Mouse (Mus musculus) 3T3-L1 (cell line): Measurements from ENCODE around the gene Il17f.
"Not testable (repeated sequence)": the region's sequence is repeated elsewhere in the genome, so short reads cannot be mapped to it uniquely, and the experiment has no call there.

Source experiments
- DNase-seq: peaks from one replicate; pipeline ENCODE4 v3.0.0-alpha.2; 2015; ENCODE audit warnings: low read depth, low spot score

Il17f gene

DNA sequence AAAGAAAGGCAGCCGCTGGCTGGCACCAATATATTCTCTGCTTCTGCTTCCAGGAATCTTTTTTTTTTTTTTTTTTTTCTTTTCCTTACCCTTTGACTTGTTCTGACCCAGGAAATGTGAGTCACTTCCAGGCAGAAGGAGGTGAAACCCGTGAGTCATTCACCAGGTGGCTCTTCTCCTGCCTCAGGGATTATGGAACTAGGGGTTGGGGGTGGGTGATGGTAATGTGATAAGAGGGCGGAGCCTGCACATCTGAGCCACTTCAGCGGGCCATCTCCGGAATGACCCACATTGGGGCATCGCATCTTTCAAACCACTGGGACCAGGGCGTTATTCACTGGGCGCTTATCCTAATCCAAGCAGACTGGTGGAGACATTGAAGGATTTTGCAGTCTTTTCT, 3.4 kb downstream of the Il17f start:
- no peak for DNase-seq

DNA sequence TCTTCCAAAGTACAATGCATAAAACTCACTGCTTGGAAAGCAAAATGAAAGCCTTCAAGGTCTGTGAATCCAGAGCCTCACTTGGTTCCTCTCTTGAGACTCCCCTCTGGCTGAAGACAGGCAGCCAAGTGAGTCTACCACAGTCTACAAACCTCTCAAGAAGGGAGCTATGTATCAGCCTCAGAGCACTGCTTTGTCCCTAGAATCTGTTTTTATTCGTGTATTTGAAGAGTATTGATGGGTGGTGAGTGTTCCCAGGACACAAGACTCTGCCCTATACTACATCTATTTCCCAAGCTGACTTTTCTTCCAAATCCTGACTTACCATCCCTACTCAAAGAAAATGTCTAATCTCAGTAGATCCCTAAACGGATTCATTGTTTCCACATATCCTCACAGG, 12.1 kb downstream of the Il17f start:
- no peak for DNase-seq

GRCm38 (mm10) chr1:20774026-20774730, 16.2 kb downstream of the Il17f start:
- not testable (repeated sequence) for DNase-seq

GRCm38 (mm10) chr1:20766526-20766925, 23.9 kb downstream of the Il17f start:
- no peak for DNase-seq

DNA sequence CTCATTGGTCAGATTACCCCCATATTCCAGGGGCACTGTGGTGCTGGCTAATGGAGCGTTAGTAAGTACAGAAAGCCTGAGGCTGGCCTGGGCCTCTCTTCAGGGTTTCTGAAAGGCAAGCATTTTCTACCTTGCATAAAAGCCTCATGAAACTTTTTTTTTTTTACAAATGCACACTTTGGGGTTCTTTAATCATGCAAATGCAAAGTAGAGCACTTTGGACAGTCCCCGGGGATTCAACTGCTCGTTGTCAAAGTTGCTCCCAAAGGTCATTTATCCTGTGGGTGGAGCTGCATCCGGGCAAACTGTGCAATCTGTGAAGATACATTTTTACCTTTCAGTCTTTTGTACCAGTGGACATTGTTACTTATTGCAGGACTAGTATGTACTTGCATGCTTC, 29.0 kb downstream of the Il17f start:
- DNase-seq = no peak

GRCm38 (mm10) chr1:20760331-20760730, 30.1 kb downstream of the Il17f start:
- DNase-seq = no peak

- DNase-seq = no peak
These were observed 30.6 kb downstream of the Il17f start for GRCm38 (mm10) chr1:20759799-20760198.

DNA sequence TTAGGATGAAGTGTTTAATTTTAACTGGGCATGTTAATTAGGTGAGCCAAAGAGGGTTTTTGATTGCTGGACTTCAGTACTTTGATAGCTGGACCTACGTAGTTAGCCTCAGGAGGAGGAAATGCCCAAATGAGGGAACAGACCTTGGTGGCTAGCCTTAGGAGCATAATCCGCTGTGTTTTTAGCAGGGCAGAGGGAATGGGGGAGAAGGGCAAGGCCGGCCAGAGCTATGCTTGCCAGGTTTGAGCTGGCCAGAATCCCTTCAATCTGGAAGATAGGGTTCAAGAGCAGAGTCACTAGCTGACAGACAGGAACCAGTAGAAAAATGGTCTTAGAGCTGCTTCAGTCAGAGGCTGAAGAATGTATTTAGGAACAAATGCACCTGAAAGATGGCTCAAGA, 32.8 kb downstream of the Il17f start:
- DNase-seq = no peak

GRCm38 (mm10) chr1:20754439-20754838, 36.0 kb downstream of the Il17f start:
- no peak for DNase-seq

DNA sequence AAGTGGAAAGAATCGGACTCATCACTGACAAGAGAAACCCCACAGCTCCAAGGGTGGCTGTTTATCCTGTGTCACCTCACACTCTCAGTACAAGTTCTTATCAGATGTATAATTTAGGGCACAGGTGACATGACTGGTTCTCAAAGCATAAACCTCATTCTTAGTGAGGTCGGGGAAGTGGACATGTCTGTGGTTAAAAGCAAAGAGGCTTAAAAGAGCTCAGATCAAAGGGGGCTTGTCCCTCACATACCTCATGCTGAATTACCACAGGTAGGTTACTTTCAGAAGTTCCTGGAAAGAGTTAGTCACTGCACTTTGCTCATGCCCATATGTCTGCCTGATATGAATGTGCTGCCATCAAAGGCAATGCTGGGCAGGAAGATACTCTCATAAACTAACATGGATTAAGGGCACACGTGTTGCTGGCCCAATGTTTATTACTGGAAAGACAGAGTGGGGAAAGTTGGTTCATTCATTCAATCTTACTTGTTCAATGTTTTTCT, 49.9 kb downstream of the Il17f start:
- no peak for DNase-seq

DNA sequence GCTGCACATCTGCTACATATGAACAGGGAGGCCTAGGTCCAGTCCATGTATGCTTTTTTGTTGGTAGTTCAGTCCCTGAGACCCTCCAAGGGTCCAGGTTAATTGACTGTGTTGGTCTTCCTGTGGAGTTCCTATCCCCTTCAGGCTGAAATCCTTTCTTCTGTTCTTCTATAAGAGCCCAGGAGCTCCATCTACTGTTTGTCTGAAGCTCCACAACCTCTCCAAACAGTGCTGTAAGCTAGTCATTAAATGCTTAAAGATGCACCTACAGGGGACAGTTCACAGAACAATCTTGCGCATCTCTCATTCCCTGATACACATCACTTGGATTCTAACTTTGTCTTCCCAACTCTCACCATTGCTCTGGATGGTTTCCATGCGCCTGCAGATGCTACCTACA, 51.9 kb downstream of the Il17f start:
- DNase-seq = peak; percentile 17

DNA sequence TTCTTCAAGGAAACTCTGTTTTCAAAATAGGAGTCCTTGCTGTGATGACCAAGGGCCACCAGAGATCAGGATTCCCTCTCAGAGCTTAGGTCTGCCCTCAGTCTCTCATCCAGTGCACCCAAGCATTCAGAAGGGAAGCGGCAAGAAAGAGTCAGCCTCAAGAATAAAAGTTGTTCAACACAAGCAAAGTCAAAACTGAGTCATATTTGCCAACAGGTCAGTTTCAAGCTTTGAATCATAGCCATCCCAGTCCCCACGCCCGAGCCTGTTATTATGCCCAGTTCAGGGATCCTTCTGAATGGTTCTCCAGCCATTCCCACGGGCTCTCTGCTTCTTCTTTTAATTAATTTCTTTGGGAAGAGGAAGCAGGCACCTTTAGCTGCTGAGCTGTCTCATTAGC, 53.8 kb downstream of the Il17f start:
- DNase-seq = no peak

DNA sequence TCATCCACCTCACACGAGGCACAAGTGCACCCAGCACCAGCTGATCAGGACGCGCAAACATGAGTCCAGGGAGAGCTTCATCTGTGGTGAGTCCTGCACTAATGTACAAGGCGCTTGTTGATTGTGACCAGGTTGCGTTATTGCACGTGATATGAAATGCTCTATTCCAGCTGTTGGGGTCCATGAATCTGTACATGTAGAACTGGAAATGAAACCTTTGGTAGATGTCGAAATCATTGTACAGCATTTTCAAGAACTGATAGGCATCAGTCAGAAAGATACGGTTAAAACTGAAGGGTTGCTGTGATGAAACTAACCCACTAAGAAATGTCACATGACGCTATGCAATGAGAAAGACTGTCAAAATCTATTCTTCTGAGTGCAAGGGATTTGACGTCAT, 59.5 kb downstream of the Il17f start, which contains the start of gene Il17a:
Gene Il17a, plus strand, starts transcription at position 3 of the 400 bp plus-strand sequence.
- no peak for DNase-seq
